Mouse (Mus musculus): Measurements from ENCODE around the gene Ehbp1. TPM values are rescaled to one million over a fixed set of nuclear protein-coding genes. Genes with fewer than 3 reads are reported as not detected.

Gene Ehbp1
- polyA plus RNA-seq, 1 experiment from 2014 or later: 3.1 TPM

DNA sequence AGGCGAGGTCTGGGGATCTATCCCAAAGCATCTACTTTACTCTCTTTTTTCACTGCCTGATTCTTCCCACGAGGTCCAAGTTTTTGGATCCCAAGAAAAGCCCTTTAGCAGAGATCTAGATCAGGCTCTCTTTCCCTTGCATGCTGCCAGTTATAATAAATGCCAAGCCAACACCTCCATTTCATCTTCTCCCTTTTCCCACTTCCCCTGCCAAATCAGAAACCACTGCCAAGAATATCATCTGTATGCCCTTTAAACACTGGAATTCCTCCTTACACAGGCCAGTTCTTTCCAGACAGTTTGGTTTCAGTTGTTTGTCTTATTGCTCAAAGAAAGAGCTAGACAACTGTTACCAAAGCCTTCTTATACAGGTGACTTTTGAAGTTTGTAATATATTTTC, 27.7 kb upstream of the Ehbp1 start:
- no peak for ATAC-seq
- no peaks in the 10 kb centered on the region for H3K36me3 ChIP-seq (ENCODE audit: control insufficient read depth, insufficient read depth)
- TF ChIP-seq CTCF (IDR thresholded peaks at IDR 0.05; ENCODE audit: low read depth): no peak
- H3K9ac ChIP-seq (ENCODE audit: low read depth, low read length): no peak overlapping the region
- H3K9me3 ChIP-seq (ENCODE audit: control insufficient read depth): no peaks in the 10 kb centered on the region
- H3K27me3 ChIP-seq (replicated peaks; ENCODE audit: control insufficient read depth, insufficient read depth, low read length): no peaks in the 10 kb centered on the region
- 66% methylated on average over 2 of the region's 2 CpGs for whole genome bisulfite sequencing
- no peak overlapping the region for H3K4me2 ChIP-seq (replicated peaks; ENCODE audit: low read depth)
- H3K4me3 ChIP-seq (ENCODE audit: low read depth, low read length): no peak overlapping the region
- H3K27ac ChIP-seq (ENCODE audit: low read depth, low read length): no peak overlapping the region
- no peaks in the 10 kb centered on the region for H3K4me1 ChIP-seq (replicated peaks; ENCODE audit: control insufficient read depth, insufficient read depth, low read length)

GRCm38 (mm10) chr11:22368621-22369020, 26.5 kb upstream of the Ehbp1 start:
- no peak for TF ChIP-seq CTCF (IDR thresholded peaks at IDR 0.05; ENCODE audit: low read depth)
- 88% methylated on average over 3 of the region's 3 CpGs for WGBS
- ATAC-seq: no peak

GRCm38 (mm10) chr11:22366486-22366885, 24.4 kb upstream of the Ehbp1 start:
- H3K4me3 ChIP-seq (ENCODE audit: low read depth, low read length): no peak overlapping the region
- H3K27ac ChIP-seq (ENCODE audit: low read depth, low read length): no peak overlapping the region
- no peak overlapping the region for H3K4me2 ChIP-seq (replicated peaks; ENCODE audit: low read depth)
- H3K9ac ChIP-seq (ENCODE audit: low read depth, low read length): no peak overlapping the region
- H3K27me3 ChIP-seq (replicated peaks; ENCODE audit: control insufficient read depth, insufficient read depth, low read length): no peaks in the 10 kb centered on the region
- H3K36me3 ChIP-seq (ENCODE audit: control insufficient read depth, insufficient read depth): no peaks in the 10 kb centered on the region
- no peaks in the 10 kb centered on the region for H3K9me3 ChIP-seq (ENCODE audit: control insufficient read depth)
- TF ChIP-seq CTCF (IDR thresholded peaks at IDR 0.05; ENCODE audit: low read depth): no peak
- WGBS: 89% methylated on average over 2 of the region's 2 CpGs
- no peaks in the 10 kb centered on the region for H3K4me1 ChIP-seq (replicated peaks; ENCODE audit: control insufficient read depth, insufficient read depth, low read length)
- ATAC-seq: no peak

More at GRCm38 (mm10) chr11:22368621-22369020, 26.5 kb upstream of the Ehbp1 start:
- no peaks in the 10 kb centered on the region for H3K27me3 ChIP-seq (replicated peaks; ENCODE audit: control insufficient read depth, insufficient read depth, low read length)
- H3K4me2 ChIP-seq (replicated peaks; ENCODE audit: low read depth): no peak overlapping the region
- no peak overlapping the region for H3K9ac ChIP-seq (ENCODE audit: low read depth, low read length)
- no peak overlapping the region for H3K4me3 ChIP-seq (ENCODE audit: low read depth, low read length)
- H3K27ac ChIP-seq (ENCODE audit: low read depth, low read length): no peak overlapping the region
- no peaks in the 10 kb centered on the region for H3K4me1 ChIP-seq (replicated peaks; ENCODE audit: control insufficient read depth, insufficient read depth, low read length)
- H3K9me3 ChIP-seq (ENCODE audit: control insufficient read depth): no peaks in the 10 kb centered on the region
- H3K36me3 ChIP-seq (ENCODE audit: control insufficient read depth, insufficient read depth): no peaks in the 10 kb centered on the region

GRCm38 (mm10) chr11:22353962-22354621, 12.0 kb upstream of the Ehbp1 start:
- WGBS: 79% methylated on average over 6 of the region's 6 CpGs
- Histone ChIP-seq H3K9me3 (ENCODE audit: control insufficient read depth) (no peaks in the 10 kb centered on the region), H3K36me3 (ENCODE audit: control insufficient read depth, insufficient read depth) (no peaks in the 10 kb centered on the region), H3K4me1 (replicated peaks; ENCODE audit: control insufficient read depth, insufficient read depth, low read length) (no peaks in the 10 kb centered on the region), H3K4me2 (replicated peaks; ENCODE audit: low read depth) (no peak overlapping the region), H3K27ac (ENCODE audit: low read depth, low read length) (no peak overlapping the region), H3K4me3 (ENCODE audit: low read depth, low read length) (no peak overlapping the region), H3K27me3 (replicated peaks; ENCODE audit: control insufficient read depth, insufficient read depth, low read length) (no peaks in the 10 kb centered on the region), H3K9ac (ENCODE audit: low read depth, low read length) (no peak overlapping the region)
- TF ChIP-seq CTCF (IDR thresholded peaks at IDR 0.05; ENCODE audit: low read depth): no peak
- no peak for ATAC-seq

- no peak overlapping the region for H3K4me3 ChIP-seq (ENCODE audit: low read depth, low read length)
- H3K27ac ChIP-seq (ENCODE audit: low read depth, low read length): no peak overlapping the region
- TF ChIP-seq CTCF (IDR thresholded peaks at IDR 0.05; ENCODE audit: low read depth): no peak
- H3K36me3 ChIP-seq (ENCODE audit: control insufficient read depth, insufficient read depth): no peaks in the 10 kb centered on the region
- ATAC-seq: no peak
- H3K4me2 ChIP-seq (replicated peaks; ENCODE audit: low read depth): no peak overlapping the region
- H3K9me3 ChIP-seq (ENCODE audit: control insufficient read depth): no peaks in the 10 kb centered on the region
- H3K27me3 ChIP-seq (replicated peaks; ENCODE audit: control insufficient read depth, insufficient read depth, low read length): no peaks in the 10 kb centered on the region
- H3K4me1 ChIP-seq (replicated peaks; ENCODE audit: control insufficient read depth, insufficient read depth, low read length): no peaks in the 10 kb centered on the region
- H3K9ac ChIP-seq (ENCODE audit: low read depth, low read length): no peak overlapping the region
- WGBS: 39% methylated on average over 2 of the region's 2 CpGs
Observed at GRCm38 (mm10) chr11:22349945-22350344, 7.9 kb upstream of the Ehbp1 start.

GRCm38 (mm10) chr11:22348536-22348910, 6.4 kb upstream of the Ehbp1 start:
- no peaks in the 10 kb centered on the region for H3K9me3 ChIP-seq (ENCODE audit: control insufficient read depth)
- H3K4me2 ChIP-seq (replicated peaks; ENCODE audit: low read depth): no peak overlapping the region
- no peak overlapping the region for H3K27ac ChIP-seq (ENCODE audit: low read depth, low read length)
- H3K4me3 ChIP-seq (ENCODE audit: low read depth, low read length): no peak overlapping the region
- no peak overlapping the region for H3K9ac ChIP-seq (ENCODE audit: low read depth, low read length)
- WGBS: 63% methylated on average over 1 of the region's 1 CpGs
- no peak for TF ChIP-seq CTCF (IDR thresholded peaks at IDR 0.05; ENCODE audit: low read depth)
- no peaks in the 10 kb centered on the region for H3K27me3 ChIP-seq (replicated peaks; ENCODE audit: control insufficient read depth, insufficient read depth, low read length)
- H3K4me1 ChIP-seq (replicated peaks; ENCODE audit: control insufficient read depth, insufficient read depth, low read length): no peaks in the 10 kb centered on the region
- no peaks in the 10 kb centered on the region for H3K36me3 ChIP-seq (ENCODE audit: control insufficient read depth, insufficient read depth)
- no peak for ATAC-seq

Measured in intestine, postnatal 0 days (tissue).